Mouse (Mus musculus): ENCODE measurements around the gene Pgm2.

The Pgm2 gene

GRCm38 (mm10) chr5:64144315-64144714, 51.6 kb downstream of the Pgm2 start:
- no peak for DNase-seq (ENCODE audit: low read depth)

GRCm38 (mm10) chr5:64146384-64147005, 53.7 kb downstream of the Pgm2 start:
- no peak for DNase-seq (ENCODE audit: low read depth)

GRCm38 (mm10) chr5:64149184-64150127, 56.7 kb downstream of the Pgm2 start:
- no peak for DNase-seq (ENCODE audit: low read depth)

GRCm38 (mm10) chr5:64153319-64153718, 60.6 kb downstream of the Pgm2 start:
- no peak for DNase-seq (ENCODE audit: low read depth)

GRCm38 (mm10) chr5:64155861-64156550, 63.3 kb downstream of the Pgm2 start, which contains the start of gene Tbc1d1:
TSS of gene Tbc1d1 (plus strand) at chr5:64156305.
- no peak for DNase-seq (ENCODE audit: low read depth)

GRCm38 (mm10) chr5:64156579-64156978, 63.8 kb downstream of the Pgm2 start:
- no peak for DNase-seq (ENCODE audit: low read depth)

GRCm38 (mm10) chr5:64157926-64158325, 65.2 kb downstream of the Pgm2 start:
- DNase-seq (ENCODE audit: low read depth), result no peak

GRCm38 (mm10) chr5:64158501-64158900, 65.8 kb downstream of the Pgm2 start:
- DNase-seq (ENCODE audit: low read depth), result no peak

GRCm38 (mm10) chr5:64159065-64159780, 66.5 kb downstream of the Pgm2 start:
- DNase-seq (ENCODE audit: low read depth), result no peak

- no peak for DNase-seq (ENCODE audit: low read depth)
These were observed 67.3 kb downstream of the Pgm2 start for GRCm38 (mm10) chr5:64159781-64160704.

GRCm38 (mm10) chr5:64160705-64161391, 68.1 kb downstream of the Pgm2 start:
- no peak for DNase-seq (ENCODE audit: low read depth)

GRCm38 (mm10) chr5:64161917-64162316, 69.2 kb downstream of the Pgm2 start:
- no peak for DNase-seq (ENCODE audit: low read depth)

GRCm38 (mm10) chr5:64162582-64162981, 69.8 kb downstream of the Pgm2 start:
- DNase-seq (ENCODE audit: low read depth), result no peak

GRCm38 (mm10) chr5:64164414-64164813, 71.7 kb downstream of the Pgm2 start:
- DNase-seq (ENCODE audit: low read depth), result no peak

GRCm38 (mm10) chr5:64165826-64166225, 73.1 kb downstream of the Pgm2 start:
- DNase-seq (ENCODE audit: low read depth), result no peak

- DNase-seq (ENCODE audit: low read depth), result no peak
These were observed 76.3 kb downstream of the Pgm2 start for GRCm38 (mm10) chr5:64168990-64169540.

GRCm38 (mm10) chr5:64172884-64173283, 80.1 kb downstream of the Pgm2 start:
- no peak for DNase-seq (ENCODE audit: low read depth)

GRCm38 (mm10) chr5:64173302-64173701, 80.6 kb downstream of the Pgm2 start:
- no peak for DNase-seq (ENCODE audit: low read depth)

GRCm38 (mm10) chr5:64174429-64174935, 81.7 kb downstream of the Pgm2 start:
- DNase-seq (ENCODE audit: low read depth), result no peak

Data from fibroblast of lung, adult 2 months (primary cell).